Mouse (Mus musculus) cerebellum, adult 9-10 months (tissue): ENCODE measurements at regions not wholly inside any gene's neighbourhood (a gene's known extent, or its start where the extent isn't known, plus 50 kb on each side); places are given as distances from the start of the nearest gene placed in this dataset.

ENCODE experiments used
- DNase-seq: peaks from one replicate; pipeline ENCODE4 v3.0.0; 2022

- no peak for DNase-seq
Measured at GRCm38 (mm10) chr15:62714265-62714664, 1130.7 kb downstream of the Gsdmc2 start.

GRCm38 (mm10) chr15:62712543-62713131, 1132.3 kb downstream of the Gsdmc2 start:
- DNase-seq, result no peak

GRCm38 (mm10) chr15:62712060-62712542, 1132.9 kb downstream of the Gsdmc2 start:
- DNase-seq, result no peak

GRCm38 (mm10) chr15:62709546-62709945, 1135.4 kb downstream of the Gsdmc2 start:
- DNase-seq, result no peak

GRCm38 (mm10) chr15:62698559-62698958, 1146.4 kb downstream of the Gsdmc2 start:
- DNase-seq, result no peak

- no peak for DNase-seq
Measured at GRCm38 (mm10) chr15:62694734-62695133, 1150.2 kb downstream of the Gsdmc2 start.

- no peak for DNase-seq
Measured at GRCm38 (mm10) chr15:62693671-62694070, 1151.3 kb downstream of the Gsdmc2 start.

- no peak for DNase-seq
Measured at GRCm38 (mm10) chr15:62673410-62673809, 1171.6 kb downstream of the Gsdmc2 start.

- no peak for DNase-seq
Measured at GRCm38 (mm10) chr15:62670026-62670425, 1175.0 kb downstream of the Gsdmc2 start.

GRCm38 (mm10) chr15:62659096-62659495, 1185.9 kb downstream of the Gsdmc2 start:
- no peak for DNase-seq

- DNase-seq, result no peak
Measured at GRCm38 (mm10) chr15:62658695-62659094, 1186.3 kb downstream of the Gsdmc2 start.

GRCm38 (mm10) chr15:62646476-62647168, 1198.4 kb downstream of the Gsdmc2 start:
- DNase-seq, result no peak

- no peak for DNase-seq
Measured at GRCm38 (mm10) chr15:62644744-62645143, 1200.2 kb downstream of the Gsdmc2 start.

- DNase-seq, result no peak
Measured at GRCm38 (mm10) chr15:62644296-62644695, 1200.7 kb downstream of the Gsdmc2 start.

- no peak for DNase-seq
Measured at GRCm38 (mm10) chr15:62641051-62641710, 1203.8 kb downstream of the Gsdmc2 start.

GRCm38 (mm10) chr15:62625406-62625805, 1219.6 kb downstream of the Gsdmc2 start:
- no peak for DNase-seq

- DNase-seq, result no peak
Measured at GRCm38 (mm10) chr15:62616042-62616441, 1228.9 kb downstream of the Gsdmc2 start.

GRCm38 (mm10) chr15:62596735-62597134, 1248.2 kb downstream of the Gsdmc2 start:
- no peak for DNase-seq

- no peak for DNase-seq
Measured at GRCm38 (mm10) chr15:62588580-62588979, 1256.4 kb downstream of the Gsdmc2 start.

GRCm38 (mm10) chr15:62578788-62579187, 1266.2 kb downstream of the Gsdmc2 start:
- DNase-seq, result no peak

- DNase-seq, result no peak
Measured at GRCm38 (mm10) chr15:62575791-62576190, 1269.2 kb downstream of the Gsdmc2 start.

GRCm38 (mm10) chr15:62571803-62572202, 1273.2 kb downstream of the Gsdmc2 start:
- peak; percentile 88 for DNase-seq

- no peak for DNase-seq
Measured at GRCm38 (mm10) chr15:62568788-62569713, 1275.9 kb downstream of the Gsdmc2 start.
